Mouse (Mus musculus) liver, embryonic 14.5 days (tissue): ENCODE measurements around the gene Ctsd. TPM values are rescaled to one million over a fixed set of nuclear protein-coding genes. Genes with fewer than 3 reads are reported as not detected.
A peak's percentile ranks its signal among the peaks of the same experiment; 100 is the strongest.
"Not testable (repeated sequence)": the region's sequence is repeated elsewhere in the genome, so short reads cannot be mapped to it uniquely, and the experiment has no call there.

ENCODE experiments used
- ATAC-seq: fragments of 200-750 bp; cut with Nextera tagmentation; 2 replicates; pipeline ENCODE4 v1.8.0; 2017; ENCODE audit warnings: moderate number of reproducible peaks, mild to moderate bottlenecking, moderate library complexity; ENCODE audit not compliant: insufficient read depth
- DNase-seq, 3 experiments: peaks; one replicate each; pipeline ENCODE4 v3.0.0-alpha.2; 2012 to 2013; ENCODE audit warnings: low read depth in 3 of 3, low spot score in 3 of 3
- H3K27ac ChIP-seq: fragments of 300-500 bp; sonication (generic); 2 replicates; pipeline ENCODE4 v1.5.1; 2014; ENCODE audit warnings: moderate library complexity, mild to moderate bottlenecking, control low read depth, inconsistent platforms
- H3K27me3 ChIP-seq: fragments of 300-500 bp; sonication (generic); 2 replicates; pipeline ENCODE4 v1.6.1; 2014; ENCODE audit warnings: mild to moderate bottlenecking, low read length, moderate library complexity; ENCODE audit not compliant: control insufficient read depth, insufficient read depth
- H3K36me3 ChIP-seq: fragments of 300-500 bp; sonication (generic); replicated peaks from 2 replicates; pipeline ENCODE4 v1.6.1; 2014; ENCODE audit warnings: low read depth; ENCODE audit not compliant: control insufficient read depth, insufficient read depth
- H3K4me1 ChIP-seq, 2 experiments: fragments of 200-500 bp in 1 of 2; fragments of 300-500 bp in 1 of 2; sonication (generic) in 1 of 2; replicated peaks; 2 replicates each; pipeline ENCODE4 v1.6.1; 2012 to 2014; ENCODE audit warnings: antibody characterized with exemption in 1 of 2, inconsistent platforms in 1 of 2, low read length in 1 of 2; ENCODE audit not compliant: control insufficient read depth in 2 of 2, insufficient read depth in 2 of 2
- H3K4me2 ChIP-seq: fragments of 300-500 bp; sonication (generic); 2 replicates; pipeline ENCODE4 v1.6.1; 2014; ENCODE audit warnings: low read depth, mild to moderate bottlenecking, control low read depth, moderate library complexity
- H3K4me3 ChIP-seq, 2 experiments: fragments of 200-500 bp in 1 of 2; fragments of 300-500 bp in 1 of 2; sonication (generic) in 1 of 2; 2 replicates each; pipeline ENCODE4 v1.5.1; 2012 to 2014; ENCODE audit warnings: low read depth in 2 of 2, low read length in 2 of 2, mild to moderate bottlenecking in 2 of 2, control low read depth in 1 of 2, inconsistent platforms in 1 of 2, moderate library complexity in 1 of 2; ENCODE audit not compliant: insufficient read depth in 1 of 2
- H3K9ac ChIP-seq: fragments of 300-500 bp; sonication (generic); replicated peaks from 2 replicates; pipeline ENCODE4 v1.6.1; 2014; ENCODE audit warnings: mild to moderate bottlenecking, control low read depth, moderate library complexity
- H3K9me3 ChIP-seq: fragments of 300-500 bp; sonication (generic); 2 replicates; pipeline ENCODE4 v1.6.1; 2016; ENCODE audit warnings: low read length, mixed read lengths; ENCODE audit not compliant: control insufficient read depth
- CTCF ChIP-seq: IDR thresholded peaks from 2 replicates; pipeline ENCODE4 v1.5.1; 2016; ENCODE audit warnings: antibody characterized with exemption, low read depth, control low read depth
- EP300 ChIP-seq: IDR thresholded peaks from 2 replicates; pipeline ENCODE4 v1.6.1; 2016; ENCODE audit warnings: antibody characterized with exemption, low read depth
- WGBS: fragments of 180-500 bp; shearing (Covaris S2); extraction: QIAGEN DNeasy Blood & Tissue Kit; methylation state at CpG from one replicate; pipeline ENCODE4 v1.1.7; 2014; ENCODE audit not compliant: insufficient replicate concordance; 5-methylcytosine and 5-hydroxymethylcytosine counted together
- polyA plus RNA-seq, 2 experiments: library from polyadenylated mRNA; depleted of rRNA in 1 of 2; stranded (reverse) in 1 of 2; unstranded in 1 of 2; fragments of >200 nt; fragmentation: Nextera tagmentation in 1 of 2; extraction: Ambion mirVana in 1 of 2; gene quantifications; 2 replicates each; pipeline versions ENCODE4 v1.2.1 to v1.2.3; 2012 to 2014

Gene Ctsd
- polyA plus RNA-seq, 2 experiments: 180 to 324 TPM

DNA sequence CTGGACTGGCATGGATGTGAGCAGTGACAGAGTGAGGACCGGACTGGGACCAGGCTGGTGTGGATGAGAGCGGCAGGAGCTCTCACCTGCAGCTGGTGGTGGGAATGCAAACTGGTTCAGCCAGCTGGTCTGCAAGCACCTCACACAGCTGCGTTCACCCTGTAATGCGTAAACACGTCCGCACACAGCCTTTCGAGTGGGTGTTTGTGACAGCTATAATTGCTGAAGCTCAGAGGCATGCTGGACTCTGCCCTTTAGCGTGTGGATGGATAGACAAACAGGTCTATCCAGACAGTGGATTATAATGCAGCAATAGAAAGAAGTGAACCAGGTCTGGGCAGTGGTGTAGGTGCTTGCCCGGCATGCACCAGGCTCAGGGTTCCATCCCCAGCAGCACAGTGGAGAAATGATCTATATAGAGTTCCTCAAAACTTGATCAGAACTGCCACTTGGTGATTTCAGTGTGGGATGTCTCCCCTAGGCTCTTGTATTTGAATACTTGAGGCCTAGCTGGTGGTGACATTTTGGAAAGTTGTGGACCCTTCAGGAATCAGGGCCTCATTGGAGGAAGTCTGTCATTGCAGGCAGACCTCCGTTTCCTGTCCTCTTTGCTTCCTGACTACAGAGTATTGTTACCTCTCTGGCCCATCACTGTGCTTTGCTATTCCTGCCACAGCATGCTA lies 46.1 kb downstream of the Ctsd start:
- no peaks in the 10 kb centered on the region for H3K27me3 ChIP-seq
- DNase-seq (no peak), ATAC-seq (no peak)
- no peak overlapping the region for H3K4me2 ChIP-seq
- no peak overlapping the region for H3K9ac ChIP-seq
- no peaks in the 10 kb centered on the region for H3K9me3 ChIP-seq
- no peaks in the 10 kb centered on the region for H3K36me3 ChIP-seq
- peaks cover 0 to 8% of the 10 kb centered on the region in 2 experiments; a peak in 3 of 4 replicates for H3K4me1 ChIP-seq
- H3K4me3 ChIP-seq: no peak overlapping the region
- TF ChIP-seq CTCF: no peak
- TF ChIP-seq EP300: no peak
- 65% methylated on average over 10 of the region's 10 CpGs for WGBS
- no peak overlapping the region for H3K27ac ChIP-seq

- TF ChIP-seq EP300 (no peak), CTCF (peak; percentile 64)
- Histone ChIP-seq H3K9ac (no peak overlapping the region), H3K4me3 (no peak overlapping the region), H3K4me2 (no peak overlapping the region), H3K36me3 (no peaks in the 10 kb centered on the region), H3K27me3 (no peaks in the 10 kb centered on the region), H3K9me3 (no peaks in the 10 kb centered on the region), H3K4me1 (peaks cover 0 to 5% of the 10 kb centered on the region in 2 experiments; a peak in 3 of 4 replicates), H3K27ac (no peak overlapping the region)
- ATAC-seq (peak; percentile 36), DNase-seq (no peak)
- WGBS: 33% methylated on average over 10 of the region's 10 CpGs
These were observed 47.4 kb downstream of the Ctsd start for GRCm38 (mm10) chr7:142340269-142340970.

GRCm38 (mm10) chr7:142335151-142335550 lies 52.7 kb downstream of the Ctsd start:
- Histone ChIP-seq H3K4me2 (no peak overlapping the region), H3K36me3 (no peaks in the 10 kb centered on the region), H3K4me3 (no peak overlapping the region), H3K9ac (no peak overlapping the region), H3K9me3 (no peaks in the 10 kb centered on the region), H3K4me1 (peaks cover 12 to 18% of the 10 kb centered on the region in 2 experiments), H3K27me3 (no peaks in the 10 kb centered on the region), H3K27ac (no peak overlapping the region)
- TF ChIP-seq CTCF: no peak
- no peak for TF ChIP-seq EP300
- WGBS: 80% methylated on average over 8 of the region's 8 CpGs
- ATAC-seq (no peak), DNase-seq (no peak)

DNA sequence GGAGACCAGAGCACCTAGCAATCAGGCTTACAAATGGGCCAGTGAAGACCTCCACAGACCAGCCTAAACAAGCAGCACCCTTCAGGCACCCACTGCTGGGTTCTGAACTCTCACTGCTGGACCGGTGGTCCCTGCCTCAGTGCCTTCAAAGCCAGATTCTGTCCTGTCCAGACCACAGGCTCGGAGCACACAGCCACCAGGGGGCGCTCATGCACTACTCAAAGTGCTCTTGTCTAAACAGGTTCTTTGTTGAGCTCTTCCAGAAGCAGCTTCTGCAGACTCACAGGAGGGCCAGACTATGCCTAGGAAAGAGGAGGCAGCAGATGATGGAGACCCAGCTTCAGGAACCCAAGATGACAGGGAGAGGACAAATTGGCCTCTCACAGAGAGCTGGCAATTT lies 53.6 kb downstream of the Ctsd start:
- no peak overlapping the region for H3K27ac ChIP-seq
- TF ChIP-seq CTCF: peak; percentile 99
- TF ChIP-seq EP300: no peak
- no peaks in the 10 kb centered on the region for H3K27me3 ChIP-seq
- no peak overlapping the region for H3K9ac ChIP-seq
- no peaks in the 10 kb centered on the region for H3K36me3 ChIP-seq
- H3K4me2 ChIP-seq: no peak overlapping the region
- 0% methylated on average over 3 of the region's 3 CpGs for WGBS
- DNase-seq (peak; percentile 65 to 76 (median 69)), ATAC-seq (peak; percentile 58)
- no peak overlapping the region for H3K4me3 ChIP-seq
- H3K9me3 ChIP-seq: no peaks in the 10 kb centered on the region
- peaks cover 12 to 18% of the 10 kb centered on the region in 2 experiments for H3K4me1 ChIP-seq

DNA sequence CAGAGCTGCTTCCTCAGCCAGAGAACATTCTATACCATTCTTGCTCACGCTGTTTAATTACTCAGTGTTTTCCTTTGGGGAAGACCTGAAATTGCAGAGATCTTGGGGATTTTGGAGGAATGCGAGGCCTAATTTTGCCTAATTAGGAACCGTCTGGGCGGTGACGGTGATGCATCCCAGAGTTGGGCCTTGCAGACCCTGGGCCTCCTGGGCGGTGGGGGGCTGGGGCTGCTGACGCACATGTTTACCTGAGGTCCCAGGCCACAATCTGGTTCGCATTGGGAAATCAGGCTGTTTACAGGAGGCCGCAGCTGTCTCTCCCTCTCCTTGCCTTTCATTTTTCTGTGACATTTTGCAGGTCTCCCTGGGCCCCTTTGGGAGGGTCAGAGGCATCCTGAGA lies 55.1 kb downstream of the Ctsd start:
- not testable (repeated sequence) for H3K9me3 ChIP-seq, H3K4me2 ChIP-seq, H3K36me3 ChIP-seq, H3K9ac ChIP-seq, DNase-seq, H3K4me3 ChIP-seq, H3K27ac ChIP-seq, ATAC-seq, H3K27me3 ChIP-seq
- WGBS: 92% methylated on average over 3 of the region's 9 CpGs
- H3K4me1 ChIP-seq: peaks cover 12 to 18% of the 10 kb centered on the region in 2 experiments
